Mouse (Mus musculus): Measurements from ENCODE around the gene Tmem102.

Tmem102 gene

GRCm38 (mm10) chr11:69804972-69805909, at the start of gene Tmem102:
Gene Tmem102, minus strand, starts transcription at chr11:69805624.
- DNase-seq (ENCODE audit: low spot score) = no peak

DNA sequence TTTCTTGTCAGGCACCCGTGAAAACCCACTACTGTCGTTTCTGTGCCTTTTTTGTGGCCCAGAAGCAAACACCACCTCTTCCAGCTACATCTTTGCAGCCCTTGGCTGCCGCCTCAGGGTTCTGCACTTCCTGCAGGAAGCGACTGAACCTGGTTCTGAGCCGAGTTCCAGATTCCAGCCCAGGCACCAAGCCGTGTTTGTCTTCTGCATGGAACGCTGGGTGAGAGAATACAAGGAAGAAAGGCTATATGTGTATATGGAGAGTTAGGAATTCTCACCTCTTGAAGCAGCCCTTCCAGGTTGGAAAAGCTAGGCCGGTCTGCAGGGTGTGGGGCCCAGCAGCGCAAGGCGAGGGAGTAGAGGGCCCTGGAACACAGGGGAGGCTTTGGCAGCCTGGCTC, 49.3 kb upstream of the Tmem102 start:
- no peak for DNase-seq (ENCODE audit: low spot score)

GRCm38 (mm10) chr11:69853994-69854393, 48.6 kb upstream of the Tmem102 start:
- no peak for DNase-seq (ENCODE audit: low spot score)

DNA sequence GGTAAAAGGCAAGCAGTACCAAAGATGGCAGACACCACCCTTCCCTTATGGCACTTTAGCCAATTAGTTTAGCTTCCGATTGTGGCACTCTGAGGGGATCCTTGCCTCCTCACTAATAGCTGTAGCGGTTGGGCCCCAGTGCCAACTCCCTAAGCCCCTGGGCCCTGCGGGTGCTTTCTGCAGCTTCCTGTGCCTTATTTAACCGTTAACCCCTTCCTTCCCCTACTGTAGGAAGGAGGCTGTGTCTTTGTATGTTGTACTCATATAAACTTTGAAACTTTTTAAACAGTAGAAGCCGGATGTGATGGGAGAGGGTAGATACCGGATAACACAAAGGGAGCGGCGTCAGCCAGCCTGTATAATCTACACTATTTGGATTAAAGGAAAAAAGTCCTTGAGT, 45.3 kb upstream of the Tmem102 start:
- no peak for DNase-seq (ENCODE audit: low spot score)

DNA sequence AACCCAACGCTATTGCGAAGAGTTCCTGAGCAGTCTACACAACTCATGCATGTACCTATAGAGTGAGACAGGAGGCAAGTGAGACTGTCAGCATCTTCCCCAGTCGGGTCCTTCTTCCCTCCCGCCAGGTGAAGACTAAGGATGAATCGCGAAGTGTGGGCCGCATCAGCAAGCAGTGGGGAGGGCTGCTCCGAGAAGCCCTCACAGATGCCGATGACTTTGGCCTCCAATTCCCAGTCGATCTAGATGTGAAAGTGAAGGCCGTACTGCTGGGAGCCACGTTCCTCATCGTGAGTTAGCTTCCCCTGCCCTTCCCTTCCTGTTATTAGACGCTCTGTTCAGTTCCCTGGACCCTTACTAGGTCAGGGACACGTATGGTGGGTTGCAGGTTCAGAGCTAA, 44.5 kb upstream of the Tmem102 start:
- DNase-seq (ENCODE audit: low spot score) = no peak

DNA sequence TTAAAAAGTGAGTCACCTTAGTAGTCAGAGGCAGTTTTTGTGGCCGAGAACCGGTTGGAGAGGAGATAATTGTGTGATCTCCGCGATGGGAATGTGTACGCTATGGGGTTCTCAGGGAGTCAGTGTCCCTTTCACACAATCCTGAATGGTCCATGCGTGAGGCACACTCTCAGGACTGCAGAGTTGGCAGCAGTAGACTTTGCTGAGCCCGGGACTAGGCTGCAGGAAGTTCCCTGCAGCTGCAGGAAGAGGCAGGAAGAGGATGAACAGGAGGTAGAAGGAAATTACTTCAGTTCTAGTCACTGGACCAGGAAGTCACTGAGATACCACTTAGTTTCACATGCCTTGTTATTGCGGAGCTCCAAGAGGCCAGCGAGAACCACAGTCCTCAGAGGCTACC, 43.7 kb upstream of the Tmem102 start:
- DNase-seq (ENCODE audit: low spot score) = no peak

GRCm38 (mm10) chr11:69848021-69848420, 42.6 kb upstream of the Tmem102 start:
- DNase-seq (ENCODE audit: low spot score) = no peak

- DNase-seq (ENCODE audit: low spot score) = no peak
These were observed 41.6 kb upstream of the Tmem102 start for GRCm38 (mm10) chr11:69846738-69847688.

GRCm38 (mm10) chr11:69846198-69846680, 40.8 kb upstream of the Tmem102 start, which contains the start of gene Plscr3:
Gene Plscr3, plus strand, starts transcription at chr11:69846376.
- peak; percentile 86 for DNase-seq (ENCODE audit: low spot score)

DNA sequence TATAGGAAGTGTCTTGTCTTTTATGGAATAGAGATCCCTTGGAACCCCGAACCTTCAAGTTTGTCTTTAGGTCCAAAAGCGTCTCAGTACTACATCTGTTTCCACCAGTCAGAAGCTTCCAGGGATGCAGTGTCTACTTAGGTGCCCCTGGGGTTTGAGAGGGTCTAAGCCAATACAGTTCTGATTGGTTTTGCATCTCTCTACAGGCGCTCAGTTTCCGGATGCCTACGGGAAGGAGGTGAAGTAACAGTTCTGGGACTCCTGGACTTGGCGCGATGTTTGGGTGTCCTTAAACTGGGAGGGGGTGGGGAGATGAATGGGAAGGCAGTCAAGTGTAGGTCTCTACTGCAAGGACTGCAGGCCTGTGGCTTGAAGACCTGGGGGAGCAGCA, 33.3 kb upstream of the Tmem102 start:
- DNase-seq (ENCODE audit: low spot score) = peak; percentile 56

- peak; percentile 98 for DNase-seq (ENCODE audit: low spot score)
These were observed 32.7 kb upstream of the Tmem102 start, which contains the start of gene Tmem256 for GRCm38 (mm10) chr11:69837952-69838713. Gene Tmem256, plus strand, starts transcription at chr11:69838514.

GRCm38 (mm10) chr11:69837604-69837951, 32.2 kb upstream of the Tmem102 start, which contains the start of gene Nlgn2:
Gene Nlgn2, minus strand, starts transcription at chr11:69837784.
- no peak for DNase-seq (ENCODE audit: low spot score)

DNA sequence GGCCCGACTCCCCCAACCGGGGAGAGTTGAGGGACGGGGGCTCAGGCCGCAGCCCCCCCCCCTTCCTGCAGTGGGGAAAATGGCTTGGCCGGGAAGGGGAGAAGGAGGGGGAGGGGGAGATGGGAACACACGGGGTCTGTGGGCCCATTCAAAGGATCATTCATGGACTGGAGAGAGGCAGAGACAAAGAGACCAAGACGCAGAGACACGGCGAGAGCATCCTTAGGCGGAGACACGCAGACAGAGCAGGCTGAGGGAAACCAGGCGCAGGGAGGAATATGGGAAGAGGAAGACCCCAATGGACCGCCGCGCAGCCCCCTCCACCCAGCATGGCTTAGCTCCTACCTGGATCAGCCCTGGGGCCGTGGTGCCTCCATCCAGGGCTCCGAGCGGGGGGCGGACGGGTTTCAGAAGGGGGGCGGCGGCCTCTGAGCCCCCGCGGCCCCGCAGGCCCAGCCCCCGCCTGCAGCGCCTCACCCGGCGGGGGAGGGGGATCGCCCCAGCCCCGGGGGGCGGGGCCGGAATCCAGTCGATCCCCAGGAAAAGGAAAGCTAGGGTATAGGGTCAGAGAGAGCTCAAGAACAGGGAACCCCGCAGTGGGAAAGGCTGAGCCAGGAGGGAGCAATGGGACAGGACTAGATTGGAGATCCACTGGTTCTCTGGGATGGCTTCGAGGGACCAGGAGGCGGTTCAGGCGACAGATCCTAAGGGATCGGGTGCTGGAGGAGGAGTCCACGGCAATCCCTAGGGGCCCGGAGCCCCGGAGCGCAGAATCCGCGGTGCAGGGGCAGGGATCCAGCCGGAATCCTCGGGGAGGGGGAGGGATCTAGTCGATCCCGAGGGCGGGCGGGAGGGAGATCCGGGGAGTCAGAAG, 31.5 kb upstream of the Tmem102 start:
- DNase-seq (ENCODE audit: low spot score) = peak; percentile 23

GRCm38 (mm10) chr11:69835966-69836335, 30.5 kb upstream of the Tmem102 start:
- DNase-seq (ENCODE audit: low spot score) = no peak

DNA sequence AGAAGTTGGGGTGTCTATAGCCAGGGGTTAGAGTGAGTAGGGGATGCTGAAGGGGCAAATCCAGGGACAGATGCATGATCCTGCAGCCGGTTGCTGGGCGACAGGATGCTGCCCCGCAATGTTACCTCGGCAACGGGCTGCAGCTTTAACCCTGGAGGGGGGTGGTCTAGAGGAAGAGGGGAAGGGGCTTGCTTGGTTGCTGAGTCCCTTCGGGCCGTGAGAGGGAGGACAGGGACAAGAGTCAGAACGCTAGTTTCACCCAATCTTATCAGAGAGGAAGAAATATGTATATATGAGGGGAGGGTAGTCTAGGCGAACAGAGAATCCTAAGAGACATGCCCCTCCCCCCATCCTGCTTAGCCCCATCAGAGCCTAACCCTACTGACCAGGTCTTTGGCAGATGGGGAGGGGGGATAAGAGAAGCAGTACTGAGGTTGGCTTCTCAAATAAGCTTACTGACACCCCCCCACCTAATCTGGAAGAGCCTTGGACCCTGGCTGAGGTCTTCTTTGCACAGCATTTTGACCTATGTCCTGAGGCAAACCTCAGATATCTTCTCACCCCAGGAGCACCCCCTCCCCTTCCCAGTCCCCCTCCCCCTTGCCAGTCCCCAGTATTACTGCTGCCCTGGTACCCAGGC, 30.0 kb upstream of the Tmem102 start:
- DNase-seq (ENCODE audit: low spot score) = no peak

- no peak for DNase-seq (ENCODE audit: low spot score)
These were observed 28.7 kb upstream of the Tmem102 start for GRCm38 (mm10) chr11:69834001-69834549.

GRCm38 (mm10) chr11:69833554-69833953, 28.1 kb upstream of the Tmem102 start:
- no peak for DNase-seq (ENCODE audit: low spot score)

- no peak for DNase-seq (ENCODE audit: low spot score)
These were observed 23.4 kb upstream of the Tmem102 start for GRCm38 (mm10) chr11:69828832-69829231.

- DNase-seq (ENCODE audit: low spot score) = no peak
These were observed 18.0 kb upstream of the Tmem102 start for GRCm38 (mm10) chr11:69823456-69823855.

- DNase-seq (ENCODE audit: low spot score) = no peak
These were observed 16.7 kb upstream of the Tmem102 start, which contains the start of gene Spem1 for GRCm38 (mm10) chr11:69822080-69822479. Gene Spem1, minus strand, starts transcription at chr11:69822180.
